Mouse (Mus musculus) urinary bladder, postnatal 10 days (tissue): ENCODE results near the gene Kat14.
"Not testable (repeated sequence)": the region's sequence is repeated elsewhere in the genome, so short reads cannot be mapped to it uniquely, and the experiment has no call there.

Experiments
- DNase-seq: peaks from one replicate; pipeline ENCODE4 v3.0.0; 2022; ENCODE audit warnings: low spot score

The Kat14 gene

DNA sequence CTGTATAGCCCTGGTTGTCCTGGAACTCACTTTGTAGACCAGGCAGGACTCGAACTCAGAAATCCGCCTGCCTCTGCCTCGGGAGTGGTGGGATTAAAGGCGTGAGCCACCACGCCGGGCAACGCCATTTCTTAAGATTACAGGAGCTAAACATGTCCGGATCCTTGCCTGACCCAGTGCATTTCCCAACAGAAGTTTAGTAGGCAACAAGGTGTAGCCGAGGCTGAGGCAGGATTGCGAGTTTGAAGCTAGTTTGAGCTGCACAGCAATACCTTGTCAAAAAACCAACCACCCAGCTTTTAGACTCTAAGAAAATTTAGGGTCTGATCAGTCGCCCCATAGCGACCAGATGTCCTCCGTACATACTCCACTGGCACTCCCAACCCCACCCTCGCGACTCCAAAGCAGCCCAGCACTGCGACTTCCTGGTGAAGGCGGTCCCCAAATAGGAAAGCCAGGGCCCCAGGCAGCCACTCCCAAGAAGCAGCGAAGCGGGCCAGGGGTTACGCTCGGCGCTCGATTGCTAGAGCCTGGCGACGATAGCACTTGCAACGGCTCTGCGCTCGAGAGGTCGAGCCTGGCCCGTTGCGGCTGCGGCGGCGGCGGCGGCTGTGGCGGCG is at the start of gene Kat14, which contains the start of gene Pet117:
Gene Kat14 (plus strand): TSS at position 584 of the 620 bp plus-strand sequence.
Gene Pet117 (plus strand): TSS at position 597 of the 620 bp plus-strand sequence.
- peak; percentile 84 for DNase-seq

DNA sequence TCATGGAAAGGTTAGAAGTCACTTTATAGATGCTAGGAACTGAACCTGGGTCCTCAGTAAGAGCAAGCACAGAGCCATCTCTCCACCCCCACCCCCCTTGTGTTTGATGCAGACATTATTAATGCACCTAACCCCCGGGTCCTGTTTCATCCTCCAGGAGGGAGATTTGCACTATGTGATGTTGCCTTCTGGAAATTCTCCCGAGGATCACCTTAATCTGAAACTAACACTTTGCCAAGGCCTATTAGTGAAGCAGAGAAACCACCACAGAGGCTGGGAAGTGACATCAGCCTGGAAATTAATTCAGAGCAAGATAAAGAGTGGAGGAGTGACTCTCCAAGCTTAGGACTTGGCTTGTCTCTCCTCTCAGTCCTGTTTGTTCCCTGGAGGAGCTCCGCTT is 44.6 kb upstream of the Kat14 start:
- no peak for DNase-seq

DNA sequence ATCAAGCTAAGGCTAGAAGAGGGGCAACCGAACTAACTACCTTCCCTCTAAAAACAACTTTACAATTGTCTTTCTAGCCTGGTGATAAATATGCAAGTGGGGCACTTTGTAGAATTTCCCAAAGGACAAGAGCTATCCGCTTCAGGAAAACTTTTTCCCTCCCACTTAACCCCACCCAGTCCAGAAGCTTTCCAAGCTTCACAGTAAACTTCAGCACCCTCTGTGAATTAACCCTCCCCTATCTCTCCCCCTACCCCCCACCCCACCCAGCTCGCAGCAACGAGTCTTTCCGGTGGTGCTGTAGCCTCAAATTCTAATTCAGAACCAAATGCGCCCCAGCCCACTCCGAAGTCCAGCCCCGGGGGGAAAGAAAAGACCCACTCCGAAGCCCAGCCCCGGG is 39.3 kb upstream of the Kat14 start:
- no peak for DNase-seq

DNA sequence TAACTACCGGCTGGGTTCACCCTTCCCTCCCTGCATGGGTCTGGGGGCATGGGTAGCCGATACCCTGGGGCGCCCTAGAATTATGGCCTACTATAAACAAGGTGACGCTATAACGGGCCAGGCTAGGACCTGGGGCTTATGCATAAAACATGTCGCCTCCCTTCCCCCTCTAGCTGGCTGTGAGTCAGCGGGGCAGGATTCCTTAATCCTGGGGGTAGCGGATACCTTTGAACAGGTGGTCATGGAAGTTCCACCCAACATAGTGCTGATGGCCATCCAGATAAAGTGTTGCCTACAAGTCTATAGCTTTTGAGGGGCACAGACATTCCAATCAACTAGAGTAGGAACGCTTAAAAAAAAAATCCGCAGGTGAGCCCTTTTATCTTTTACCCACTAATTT is 38.8 kb upstream of the Kat14 start:
- DNase-seq: no peak

DNA sequence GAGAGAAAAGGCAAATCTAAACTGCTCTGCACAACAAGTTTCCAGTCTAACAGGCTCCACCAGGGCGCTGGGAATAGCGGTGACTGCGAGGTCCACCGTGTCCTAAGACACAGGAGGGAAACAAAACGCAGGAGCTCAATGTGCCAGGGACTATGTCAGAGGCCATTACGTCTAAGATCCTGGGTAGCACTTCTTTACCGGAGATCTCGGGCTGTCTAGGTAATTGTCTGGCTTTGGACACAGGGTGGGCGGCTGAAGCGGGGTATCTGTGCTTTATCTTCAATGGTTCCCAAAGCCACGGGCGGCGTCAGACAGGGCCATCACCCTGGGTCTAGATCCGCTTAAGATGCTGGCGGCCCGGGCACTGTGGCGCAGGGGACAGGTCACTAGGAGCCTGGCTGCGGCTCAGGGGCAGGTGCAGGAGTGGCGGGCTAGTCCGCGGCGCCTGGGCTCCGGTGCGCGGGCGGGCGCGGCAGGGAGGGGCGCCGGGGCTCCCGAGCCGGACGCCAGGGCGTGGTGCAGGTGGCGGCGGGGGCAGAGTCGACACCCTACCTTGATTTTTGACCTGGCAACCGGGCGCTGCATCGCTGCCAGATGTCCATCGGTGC is 38.3 kb upstream of the Kat14 start:
- DNase-seq: no peak

DNA sequence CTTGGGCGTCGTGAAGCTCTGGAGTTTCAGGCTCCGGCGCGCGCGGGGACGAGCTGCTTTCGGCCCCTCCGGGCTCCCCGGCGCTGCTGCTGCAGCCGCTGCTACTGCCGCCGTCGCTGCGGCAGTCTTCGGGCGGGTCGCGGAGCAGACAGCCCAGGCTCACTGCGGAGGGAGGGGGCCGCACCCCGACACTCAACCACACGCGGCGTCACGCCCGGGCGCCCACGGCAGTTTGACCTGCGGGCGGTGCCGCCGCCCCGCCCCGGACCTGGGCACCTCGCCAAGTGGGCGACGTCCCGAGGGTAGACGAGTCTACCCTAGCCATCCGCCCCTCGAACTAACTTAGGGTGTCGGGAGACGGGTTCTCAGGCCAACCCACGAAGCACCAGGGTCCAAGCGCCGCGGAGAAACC is 37.8 kb upstream of the Kat14 start:
- no peak for DNase-seq

DNA sequence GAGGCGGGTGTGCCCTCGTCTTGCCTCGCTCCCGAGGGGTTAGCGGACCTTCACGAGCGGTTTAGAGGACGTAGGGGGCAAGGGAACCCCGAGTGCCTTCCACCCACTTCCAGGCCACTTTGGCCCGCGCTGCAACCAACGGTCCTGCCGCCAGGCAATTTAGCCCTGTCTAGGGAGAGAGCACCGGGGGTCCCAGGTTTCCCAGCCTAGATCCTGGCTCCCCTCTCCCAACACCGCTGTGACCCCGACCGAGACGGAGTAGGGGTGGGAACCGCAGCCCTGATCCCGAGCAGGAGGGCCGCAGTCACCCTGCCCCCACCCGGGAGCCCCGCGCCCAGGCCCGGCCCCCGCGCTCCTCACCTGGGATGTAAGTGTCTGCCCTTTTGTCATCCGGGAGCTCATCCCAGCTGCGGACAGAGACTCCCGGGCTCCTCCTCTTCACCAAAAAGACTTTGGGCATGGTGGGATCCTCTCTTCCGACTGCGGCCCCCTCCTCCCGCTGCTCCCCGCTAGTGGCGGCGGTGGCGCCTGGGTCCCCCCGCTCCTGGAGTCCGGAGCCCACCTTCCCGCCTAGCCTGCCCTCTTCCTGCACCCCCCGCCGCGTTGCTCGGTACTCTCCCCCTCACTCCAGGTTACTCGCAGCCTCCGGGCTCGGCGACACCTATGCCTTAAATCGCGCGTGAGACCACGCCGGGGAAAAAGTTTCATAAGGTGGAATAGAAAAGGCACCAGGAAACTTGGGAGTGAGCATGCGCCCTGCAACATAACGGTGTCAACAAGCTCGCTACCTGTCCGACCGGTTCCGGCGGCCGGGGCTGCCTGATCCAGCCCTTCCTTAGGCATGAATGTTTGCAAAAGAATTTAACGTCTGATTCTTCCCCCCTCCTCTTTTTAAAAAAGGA is 37.1 kb upstream of the Kat14 start, which contains the start of gene Ovol2:
Gene Ovol2 (minus strand): TSS at position 746 of the 902 bp plus-strand sequence.
- no peak for DNase-seq

DNA sequence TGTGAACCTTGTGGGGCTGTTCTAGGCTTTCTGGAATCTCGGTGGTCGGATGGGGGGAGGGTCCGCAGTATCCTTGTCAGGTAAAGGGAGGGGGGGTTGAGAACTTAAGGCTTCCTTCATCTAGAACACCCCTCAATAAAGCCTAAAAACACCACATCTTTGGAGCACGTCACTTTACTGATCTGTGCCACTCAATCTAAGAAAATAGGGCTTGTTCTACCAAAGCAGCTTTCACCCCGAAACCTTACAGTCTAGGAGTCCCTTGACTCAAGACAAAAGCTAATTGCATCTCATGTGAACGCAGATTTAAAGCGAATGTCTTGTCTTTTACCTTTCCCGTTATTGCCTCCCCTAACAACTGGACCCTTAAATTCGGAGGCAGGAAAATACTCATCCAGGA is 36.3 kb upstream of the Kat14 start:
- DNase-seq: no peak

DNA sequence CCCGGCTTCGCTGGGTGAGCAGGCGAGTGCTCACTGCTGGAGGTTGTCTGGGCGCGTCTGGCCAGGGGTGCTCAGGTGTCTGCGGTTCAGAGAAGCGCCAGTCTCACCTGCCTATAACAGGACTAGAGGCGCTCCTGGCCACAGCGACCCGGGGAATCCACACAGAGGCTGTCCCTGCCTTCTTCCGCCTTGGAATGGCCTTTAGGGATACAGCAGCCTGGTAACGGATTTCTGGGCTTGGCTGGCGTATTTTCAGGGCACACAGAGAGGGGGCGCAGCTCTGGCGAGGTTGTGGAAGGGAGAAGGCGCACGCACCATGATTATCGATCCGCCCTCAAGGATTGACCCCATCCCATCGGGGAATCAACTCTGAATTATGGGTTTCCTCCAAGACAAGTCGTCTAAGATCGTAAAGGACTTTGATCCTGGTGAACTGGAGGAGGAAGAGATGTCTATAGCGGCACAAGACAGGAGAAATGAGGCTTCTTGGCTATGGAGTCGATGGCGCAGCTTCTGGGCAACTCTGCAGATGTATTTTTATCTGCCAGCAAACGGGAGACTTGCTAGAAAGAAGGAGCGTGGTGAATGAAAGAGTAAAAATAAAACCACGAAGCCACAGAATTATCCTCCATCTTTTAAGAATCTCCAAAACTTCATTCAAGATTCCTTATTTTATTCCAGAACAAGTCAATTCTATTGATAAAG is 35.5 kb upstream of the Kat14 start:
- no peak for DNase-seq

DNA sequence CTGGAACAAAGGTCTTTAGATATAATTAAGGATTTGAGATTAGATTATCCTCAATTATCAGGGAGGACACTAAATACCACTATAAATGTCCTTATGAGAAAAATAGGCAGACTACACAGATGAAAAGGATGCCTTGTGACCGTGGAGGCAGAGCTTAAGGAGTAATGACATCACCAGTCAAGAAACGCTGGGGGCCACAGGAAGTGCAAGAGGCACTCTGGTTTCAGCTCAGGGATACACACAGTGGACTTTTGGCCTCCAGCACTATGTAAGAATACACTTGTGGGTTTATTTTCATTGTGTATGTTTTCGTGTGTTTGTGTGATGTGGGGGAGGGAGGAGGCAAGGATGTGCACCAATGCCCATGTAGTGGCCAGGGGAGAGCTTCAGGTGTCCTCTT is 31.6 kb upstream of the Kat14 start:
- no peak for DNase-seq

DNA sequence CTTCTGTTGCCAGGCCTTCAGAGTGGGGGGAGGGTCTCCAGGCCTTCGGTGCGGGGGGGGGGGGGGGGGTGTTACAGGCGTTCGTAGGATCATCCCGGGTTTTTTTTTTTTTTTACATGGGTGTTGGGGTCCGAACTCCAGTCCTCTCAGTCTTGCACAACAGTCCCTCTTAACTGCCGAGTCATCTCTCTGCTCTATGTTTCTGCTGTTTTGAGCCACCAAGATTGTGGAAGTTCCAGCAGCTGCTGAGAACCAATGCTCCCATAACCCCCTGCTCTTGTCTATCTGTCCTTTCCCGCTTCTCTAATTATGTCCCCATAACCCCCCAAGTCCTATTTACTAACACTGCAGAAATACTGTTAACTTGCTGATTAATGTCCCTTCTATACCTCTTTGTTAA is 31.1 kb upstream of the Kat14 start:
- DNase-seq: no peak

DNA sequence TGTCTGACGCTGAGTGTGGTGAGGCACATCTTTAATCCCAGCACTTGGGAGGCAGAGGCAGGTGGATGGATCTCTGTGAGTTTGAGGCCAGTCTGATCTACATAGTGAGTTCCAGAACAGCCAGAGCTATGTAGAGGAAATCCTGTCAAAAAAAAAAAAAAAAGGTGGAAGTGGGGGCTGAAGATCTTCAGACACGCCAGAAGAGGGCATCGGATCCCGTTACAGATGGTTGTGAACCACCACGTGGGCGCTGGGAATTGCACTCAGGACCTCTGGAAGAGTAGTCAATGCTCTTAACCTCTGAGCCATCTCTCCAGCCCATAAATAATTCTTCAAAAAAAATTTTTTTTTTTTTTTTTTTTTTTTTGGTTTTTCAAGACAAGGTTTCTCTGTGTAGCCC is 30.6 kb upstream of the Kat14 start:
- not testable (repeated sequence) for DNase-seq

DNA sequence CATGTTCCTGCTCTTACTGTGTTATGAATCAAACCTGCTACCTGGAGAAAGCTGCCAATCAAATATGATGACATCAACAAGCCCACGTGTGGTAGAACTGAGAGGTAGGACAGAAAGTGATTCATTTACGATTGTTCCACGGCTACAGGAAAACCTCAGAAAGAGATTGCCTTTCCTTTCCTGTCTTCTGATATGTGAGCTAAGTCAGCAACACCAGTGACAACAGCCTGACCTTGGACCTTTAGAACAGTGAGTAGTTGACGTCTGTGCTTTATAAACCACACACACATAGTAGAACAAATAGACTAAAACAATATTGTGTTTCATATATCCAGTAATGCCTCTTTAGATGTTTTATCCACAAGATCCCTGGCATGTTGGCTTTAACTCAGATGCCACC is 25.6 kb upstream of the Kat14 start:
- no peak for DNase-seq

DNA sequence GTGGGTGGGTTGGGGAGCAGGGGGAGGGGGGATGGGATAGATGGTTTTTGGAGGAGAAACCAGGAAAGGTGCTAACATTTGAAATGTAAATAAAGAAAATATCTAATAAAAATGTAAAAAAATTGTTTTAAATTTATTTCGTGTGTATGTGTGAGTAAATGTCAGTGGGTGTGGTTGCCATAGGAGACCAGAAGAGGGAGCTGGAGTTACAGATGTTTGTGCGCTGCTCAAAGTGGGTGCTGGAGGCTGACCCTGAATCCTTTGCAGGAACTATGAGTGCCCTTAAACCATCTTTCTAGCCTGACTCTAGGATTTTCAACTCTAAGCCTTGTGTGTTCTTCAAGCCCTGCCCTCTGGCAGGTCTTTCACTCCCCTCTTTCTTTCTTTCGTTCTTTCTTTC is 20.3 kb upstream of the Kat14 start:
- no peak for DNase-seq

DNA sequence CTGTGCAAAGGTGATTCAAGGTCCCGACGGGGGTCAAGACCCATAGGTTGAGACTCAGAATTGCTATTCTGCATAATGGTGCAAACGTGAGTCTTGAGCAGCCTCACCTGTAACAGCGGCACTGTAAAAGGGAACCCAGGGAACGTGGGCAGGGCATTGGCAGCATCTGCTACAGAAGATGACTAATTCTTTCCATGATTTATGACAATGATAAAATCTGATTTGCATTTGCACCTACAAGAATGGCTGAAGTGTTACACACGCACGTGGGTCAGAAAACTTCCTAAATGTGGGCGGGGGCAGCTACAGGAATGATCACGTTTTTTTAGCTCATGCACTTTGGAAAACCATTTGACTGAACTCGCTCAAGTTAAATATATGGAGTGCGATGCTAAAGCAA is 15.9 kb upstream of the Kat14 start:
- DNase-seq: no peak

DNA sequence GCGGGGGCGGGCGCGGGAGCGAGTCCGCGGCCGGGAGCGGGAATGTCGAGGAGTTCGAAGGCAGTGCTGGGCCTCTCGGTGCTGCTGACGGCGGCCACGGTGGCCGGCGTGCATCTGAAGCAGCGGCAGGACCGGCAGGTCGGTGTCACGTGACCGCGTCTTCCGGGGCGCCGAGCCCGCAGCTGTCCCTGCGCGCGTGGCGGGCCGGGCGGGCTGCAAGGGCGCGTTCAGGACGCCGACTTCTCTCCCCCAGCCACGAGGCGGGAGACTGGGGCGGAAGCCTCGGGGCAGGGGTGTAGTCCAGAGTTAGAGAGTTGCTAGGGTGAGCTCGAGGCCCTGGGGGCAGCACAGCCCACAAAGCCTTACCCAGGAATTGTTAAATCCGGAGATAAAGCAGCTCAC is 238 bp downstream of the Kat14 start:
- no peak for DNase-seq

DNA sequence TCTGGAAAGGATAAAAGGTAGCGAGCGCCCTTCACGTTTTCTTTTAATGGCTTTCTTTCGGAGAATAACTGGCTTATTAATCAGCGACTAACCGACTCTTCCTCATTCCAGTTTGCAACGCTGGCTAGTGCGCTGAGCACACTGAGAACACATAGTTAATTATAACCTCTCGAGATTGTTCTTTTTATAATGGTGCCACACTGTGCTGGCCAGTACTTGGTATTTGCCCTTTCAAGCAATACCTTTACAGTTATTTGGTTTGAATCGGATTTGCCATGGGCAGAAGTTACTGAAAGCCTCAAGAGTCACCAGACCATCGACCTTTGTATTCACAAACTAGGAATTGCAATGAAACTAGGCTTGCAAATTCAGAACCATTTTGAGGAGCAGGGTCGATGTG is 728 bp downstream of the Kat14 start:
- no peak for DNase-seq

DNA sequence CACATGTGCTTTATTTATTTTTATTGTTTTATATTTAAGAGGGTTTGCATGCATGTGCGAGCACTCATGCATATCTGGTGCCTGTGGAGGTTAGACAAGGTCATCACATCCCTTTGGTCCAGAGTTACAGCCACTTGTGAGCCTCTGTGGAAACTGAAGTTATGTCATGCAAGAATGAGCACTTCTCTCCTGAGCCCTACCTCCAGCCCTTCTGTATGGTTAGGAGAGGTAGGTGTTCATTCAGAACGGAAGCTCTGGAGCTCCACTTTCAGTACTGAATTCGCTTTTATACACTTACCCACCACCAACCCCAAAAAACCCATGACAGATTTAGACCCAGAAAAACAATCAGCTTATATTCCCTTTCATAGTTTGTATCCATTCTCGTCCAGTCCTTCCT is 2.8 kb downstream of the Kat14 start:
- no peak for DNase-seq

DNA sequence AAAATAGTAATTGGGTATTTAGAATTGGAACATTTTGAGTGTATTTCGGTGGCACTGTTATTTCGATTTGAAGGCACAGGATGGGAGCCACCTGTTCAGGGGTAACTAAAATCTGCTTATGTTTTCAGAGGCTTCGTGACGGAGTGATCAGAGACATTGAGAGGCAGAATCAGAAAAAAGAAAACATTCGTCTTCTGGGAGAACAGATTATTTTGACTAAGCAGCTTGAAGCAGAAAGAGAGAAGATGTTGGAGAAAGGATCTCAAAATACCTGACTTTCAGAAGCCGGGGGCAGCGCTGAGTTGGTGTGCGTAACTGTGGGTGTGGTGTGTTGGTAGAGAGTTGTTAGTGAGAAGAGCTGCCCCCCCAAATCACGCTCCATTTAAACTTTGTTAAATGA is 4.3 kb downstream of the Kat14 start:
- DNase-seq: no peak

DNA sequence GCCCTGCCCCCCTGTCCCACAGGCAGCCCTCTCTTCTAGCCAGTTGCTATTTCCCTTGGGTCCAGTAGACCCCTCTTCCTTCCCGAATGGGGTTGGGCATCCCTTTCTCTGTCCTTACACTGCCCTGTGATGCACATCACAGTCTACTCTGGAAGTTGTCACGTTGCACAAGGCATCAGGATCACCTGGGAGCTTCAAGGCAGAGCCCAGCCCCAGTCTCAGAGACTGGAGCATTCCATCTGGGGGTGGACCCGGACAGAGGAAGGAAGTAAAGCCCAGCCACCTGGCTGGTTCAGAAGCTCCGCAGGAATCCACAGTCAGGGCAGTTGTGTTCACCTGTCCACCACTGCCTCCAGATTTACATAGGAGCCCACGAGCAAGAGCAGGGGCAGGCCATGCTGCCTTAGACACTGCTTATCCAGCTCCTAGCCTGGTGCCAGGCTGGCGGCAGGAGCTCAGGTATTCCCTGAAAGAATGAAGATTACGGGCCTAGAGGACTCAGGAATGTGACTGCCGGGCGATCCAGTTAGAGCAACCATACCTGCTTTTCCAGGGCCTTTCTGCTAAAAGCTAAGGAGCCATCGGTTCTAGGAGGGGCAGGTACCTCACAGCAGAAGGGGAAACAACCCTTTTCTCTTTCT is 6.4 kb downstream of the Kat14 start:
- DNase-seq: no peak

DNA sequence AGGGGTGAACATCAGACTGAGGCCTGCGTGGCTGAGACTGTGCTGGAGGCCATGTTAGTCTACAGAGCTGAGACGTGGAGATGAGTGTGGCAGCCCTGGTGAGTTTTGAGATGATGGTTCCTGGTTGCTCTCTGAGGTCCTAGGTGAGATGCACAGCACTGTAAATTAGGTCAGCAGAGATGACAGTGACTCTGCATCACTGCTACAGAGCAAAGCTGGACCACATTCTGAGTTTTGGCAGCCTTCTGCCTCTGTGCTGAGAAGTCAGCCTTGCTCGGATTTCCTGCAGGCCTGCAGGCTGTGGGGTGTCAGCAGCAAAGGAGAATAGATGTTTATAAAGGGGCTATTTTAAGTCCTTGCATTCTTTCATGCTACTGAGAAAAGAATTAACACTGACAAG is 12.5 kb downstream of the Kat14 start:
- DNase-seq: no peak

DNA sequence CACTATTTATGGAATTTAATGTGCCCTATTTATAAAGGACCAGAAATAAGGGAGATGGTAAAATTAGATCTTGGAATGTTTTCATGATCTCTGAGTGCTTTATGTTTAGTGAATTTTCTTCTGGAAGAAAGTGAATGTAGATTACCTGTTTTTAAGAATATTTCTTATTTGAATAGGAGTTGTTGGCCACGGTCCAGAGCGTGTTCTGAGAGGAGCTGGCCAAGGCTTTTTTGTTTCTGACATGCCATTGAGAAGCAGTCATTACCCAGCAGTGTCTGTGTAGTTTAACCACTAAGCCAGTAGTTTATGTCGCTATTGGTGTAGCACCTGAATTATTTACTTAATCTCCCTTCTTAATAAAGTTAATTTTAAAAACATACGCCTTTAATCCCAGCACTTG is 13.0 kb downstream of the Kat14 start:
- DNase-seq: no peak
